Mouse (Mus musculus): ENCODE results near the gene Mta2. TPM values are rescaled to one million over a fixed set of nuclear protein-coding genes. Genes with fewer than 3 reads are reported as not detected.

Mta2 gene
- polyA plus RNA-seq, 1 experiment = 78.6 TPM

DNA sequence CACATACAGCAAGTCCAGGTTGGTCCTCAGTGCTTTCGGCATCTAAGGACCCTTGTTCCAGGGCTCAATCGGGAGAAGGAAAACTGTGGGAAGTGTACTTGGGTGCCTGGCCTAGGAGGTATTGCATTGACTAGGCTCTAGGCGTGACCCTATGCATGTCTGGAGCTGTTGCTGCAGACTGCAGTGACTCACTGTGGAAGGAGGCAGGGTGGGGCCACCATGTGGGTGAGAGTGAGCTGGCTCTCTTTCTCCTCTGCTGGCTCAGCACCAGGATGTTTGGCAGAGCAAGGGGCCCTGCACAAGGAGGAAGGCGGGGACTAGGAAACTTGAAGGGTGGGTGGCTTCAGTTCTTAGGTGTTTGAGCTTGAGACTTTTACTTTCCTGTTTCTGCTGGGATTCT, 55.9 kb downstream of the Mta2 start:
- no peak for TF ChIP-seq CTCF (IDR thresholded peaks at IDR 0.05; ENCODE audit: low read depth, low read length)
- no peak for TF ChIP-seq POLR2A (IDR thresholded peaks at IDR 0.05; ENCODE audit: borderline replicate concordance, low read depth, low read length)
- peaks cover 74% of the 10 kb centered on the region for H3K4me1 ChIP-seq (ENCODE audit: control insufficient read depth, insufficient read depth, low read length)
- peak overlapping the region; percentile 12 for H3K4me3 ChIP-seq (ENCODE audit: insufficient read depth, low read length)
- H3K27ac ChIP-seq (ENCODE audit: insufficient read depth, low read depth, low read length) = peak overlapping the region; percentile 72

DNA sequence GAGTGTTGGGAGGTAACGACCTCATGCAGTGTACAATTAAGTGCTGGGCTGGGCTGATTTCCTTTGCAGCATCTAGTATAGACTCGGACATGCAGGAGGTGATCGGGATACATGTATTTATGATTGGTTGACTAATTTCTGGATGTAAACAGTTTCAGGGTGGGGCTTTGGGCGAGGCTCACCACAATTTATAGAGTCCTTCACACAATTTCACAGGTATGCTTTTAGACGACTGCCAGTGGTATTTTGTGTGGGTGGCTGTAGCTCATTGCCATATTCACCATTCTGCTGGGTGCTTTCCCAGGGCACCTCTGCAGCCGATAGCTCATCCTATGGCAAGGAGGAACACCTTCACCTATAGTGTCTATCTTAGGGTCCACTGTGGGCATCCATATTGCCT, 56.9 kb downstream of the Mta2 start:
- TF ChIP-seq CTCF (IDR thresholded peaks at IDR 0.05; ENCODE audit: low read depth, low read length) = no peak
- TF ChIP-seq POLR2A (IDR thresholded peaks at IDR 0.05; ENCODE audit: borderline replicate concordance, low read depth, low read length) = no peak
- 0 out of 2 replicates have a peak overlapping the region, but pooled peaks have one; percentile 67 for H3K27ac ChIP-seq (ENCODE audit: insufficient read depth, low read depth, low read length)
- H3K4me1 ChIP-seq (ENCODE audit: control insufficient read depth, insufficient read depth, low read length) = peaks cover 67% of the 10 kb centered on the region

DNA sequence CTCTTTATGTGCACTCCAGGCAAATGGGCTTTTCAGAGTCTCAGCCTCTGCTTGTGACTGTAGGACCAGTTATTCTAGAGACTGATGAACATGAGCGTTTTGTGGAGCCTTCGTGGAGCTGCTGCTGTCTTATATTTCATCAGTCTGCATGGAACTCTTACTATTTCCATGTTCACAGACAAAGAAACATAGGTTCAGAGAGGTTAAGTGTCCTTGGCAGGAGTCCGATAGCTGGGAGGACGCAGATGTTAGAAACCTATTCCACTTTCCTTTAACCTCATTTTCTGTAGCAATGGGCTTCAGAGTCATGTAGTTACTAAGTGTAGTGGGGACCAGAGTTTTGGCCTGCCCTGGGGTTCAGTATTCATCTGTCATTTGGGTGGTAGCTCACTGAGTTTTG, 57.5 kb downstream of the Mta2 start:
- H3K27ac ChIP-seq (ENCODE audit: insufficient read depth, low read depth, low read length) = no peak overlapping the region
- TF ChIP-seq POLR2A (IDR thresholded peaks at IDR 0.05; ENCODE audit: borderline replicate concordance, low read depth, low read length) (no peak), CTCF (IDR thresholded peaks at IDR 0.05; ENCODE audit: low read depth, low read length) (no peak)
- H3K4me1 ChIP-seq (ENCODE audit: control insufficient read depth, insufficient read depth, low read length) = peaks cover 62% of the 10 kb centered on the region
- H3K4me3 ChIP-seq (ENCODE audit: insufficient read depth, low read length) = no peak overlapping the region

More for the DNA sequence above, 56.9 kb downstream of the Mta2 start:
- no peak overlapping the region for H3K4me3 ChIP-seq (ENCODE audit: insufficient read depth, low read length)

Other genes starting within 250 kb of the Mta2 start
- 160 and 172 TPM in 2 replicates for gene Slc3a2, start 218.5 kb upstream of the Mta2 start, polyA plus RNA-seq (2012; ENCODE audit: insufficient read depth, insufficient read length, missing spikeins)
- gene Wdr74, start 206.0 kb upstream of the Mta2 start, polyA plus RNA-seq (2012; ENCODE audit: insufficient read depth, insufficient read length, missing spikeins) = 22.2 and 25.8 TPM in 2 replicates
- gene 1700092M07Rik, start 201.2 kb upstream of the Mta2 start, polyA plus RNA-seq (2012; ENCODE audit: insufficient read depth, insufficient read length, missing spikeins) = not detected in 2 replicates
- 84.2 and 100 TPM in 2 replicates for gene Stx5a, start 200.5 kb upstream of the Mta2 start, polyA plus RNA-seq (2012; ENCODE audit: insufficient read depth, insufficient read length, missing spikeins)
- 142 and 162 TPM in 2 replicates for gene Nxf1, start 184.8 kb upstream of the Mta2 start, polyA plus RNA-seq (2012; ENCODE audit: insufficient read depth, insufficient read length, missing spikeins)
- 28.3 and 34.4 TPM in 2 replicates for gene Tmem223, start 170.9 kb upstream of the Mta2 start, polyA plus RNA-seq (2012; ENCODE audit: insufficient read depth, insufficient read length, missing spikeins)
- gene Tmem179b, start 167.4 kb upstream of the Mta2 start, polyA plus RNA-seq (2012; ENCODE audit: insufficient read depth, insufficient read length, missing spikeins) = 147 and 148 TPM in 2 replicates
- gene Taf6l, start 155.5 kb upstream of the Mta2 start, polyA plus RNA-seq (2012; ENCODE audit: insufficient read depth, insufficient read length, missing spikeins) = 14.8 and 18.1 TPM in 2 replicates
- 62.4 and 62.5 TPM in 2 replicates for gene Polr2g, start 143.3 kb upstream of the Mta2 start, polyA plus RNA-seq (2012; ENCODE audit: insufficient read depth, insufficient read length, missing spikeins)
- gene Zbtb3, start 139.3 kb upstream of the Mta2 start, polyA plus RNA-seq (2012; ENCODE audit: insufficient read depth, insufficient read length, missing spikeins) = 2.0 and 2.4 TPM in 2 replicates
- gene Ttc9c, start 122.5 kb upstream of the Mta2 start, polyA plus RNA-seq (2012; ENCODE audit: insufficient read depth, insufficient read length, missing spikeins) = 37.6 and 38.7 TPM in 2 replicates
- 94.2 and 102 TPM in 2 replicates for gene Hnrnpul2, start 121.9 kb upstream of the Mta2 start, polyA plus RNA-seq (2012; ENCODE audit: insufficient read depth, insufficient read length, missing spikeins)
- 45.4 and 59.2 TPM in 2 replicates for gene AC129217.1, start 112.1 kb upstream of the Mta2 start, polyA plus RNA-seq (2012; ENCODE audit: insufficient read depth, insufficient read length, missing spikeins)
- gene Bscl2, start 104.4 kb upstream of the Mta2 start, polyA plus RNA-seq (2012; ENCODE audit: insufficient read depth, insufficient read length, missing spikeins) = 77.4 and 81.8 TPM in 2 replicates
- gene Gng3, start 102.7 kb upstream of the Mta2 start, polyA plus RNA-seq (2012; ENCODE audit: insufficient read depth, insufficient read length, missing spikeins) = not detected in 2 replicates
- gene Lrrn4cl, start 91.1 kb upstream of the Mta2 start, polyA plus RNA-seq (2012; ENCODE audit: insufficient read depth, insufficient read length, missing spikeins) = not detected in 2 replicates
- gene Ubxn1, start 70.4 kb upstream of the Mta2 start, polyA plus RNA-seq (2012; ENCODE audit: insufficient read depth, insufficient read length, missing spikeins) = 193 and 215 TPM in 2 replicates
- gene Uqcc3, start 61.0 kb upstream of the Mta2 start, polyA plus RNA-seq (2012; ENCODE audit: insufficient read depth, insufficient read length, missing spikeins) = 37.2 and 40.9 TPM in 2 replicates
- 12.6 and 13.7 TPM in 2 replicates for gene Lbhd1, start 58.1 kb upstream of the Mta2 start, polyA plus RNA-seq (2012; ENCODE audit: insufficient read depth, insufficient read length, missing spikeins)
- not detected in 2 replicates for gene Gm49403, start 57.9 kb upstream of the Mta2 start, polyA plus RNA-seq (2012; ENCODE audit: insufficient read depth, insufficient read length, missing spikeins)
- gene 1810009A15Rik, start 53.0 kb upstream of the Mta2 start, polyA plus RNA-seq (2012; ENCODE audit: insufficient read depth, insufficient read length, missing spikeins) = 40.1 and 43.1 TPM in 2 replicates
- 4.9 TPM in 1 of 2 replicates, not detected in the other for gene Gm49416, start 52.9 kb upstream of the Mta2 start, polyA plus RNA-seq (2012; ENCODE audit: insufficient read depth, insufficient read length, missing spikeins)
- 11.5 and 11.8 TPM in 2 replicates for gene Ints5, start 48.9 kb upstream of the Mta2 start, polyA plus RNA-seq (2012; ENCODE audit: insufficient read depth, insufficient read length, missing spikeins)
- gene Ganab, start 43.8 kb upstream of the Mta2 start, polyA plus RNA-seq (2012; ENCODE audit: insufficient read depth, insufficient read length, missing spikeins) = 82.5 and 91.3 TPM in 2 replicates
- gene B3gat3, start 21.5 kb upstream of the Mta2 start, polyA plus RNA-seq (2012; ENCODE audit: insufficient read depth, insufficient read length, missing spikeins) = 35.5 and 40.8 TPM in 2 replicates
- 2.5 and 3.6 TPM in 2 replicates for gene Rom1, start 12.5 kb upstream of the Mta2 start, polyA plus RNA-seq (2012; ENCODE audit: insufficient read depth, insufficient read length, missing spikeins)
- 33.1 and 33.7 TPM in 2 replicates for gene Eml3, start 12.3 kb upstream of the Mta2 start, polyA plus RNA-seq (2012; ENCODE audit: insufficient read depth, insufficient read length, missing spikeins)
- gene Tut1, start 12.0 kb downstream of the Mta2 start, polyA plus RNA-seq (2012; ENCODE audit: insufficient read depth, insufficient read length, missing spikeins) = 12.5 and 14.6 TPM in 2 replicates
- gene Eef1g, start 25.2 kb downstream of the Mta2 start, polyA plus RNA-seq (2012; ENCODE audit: insufficient read depth, insufficient read length, missing spikeins) = 220 and 226 TPM in 2 replicates
- 440 and 513 TPM in 2 replicates for gene Ahnak, start 47.4 kb downstream of the Mta2 start, polyA plus RNA-seq (2012; ENCODE audit: insufficient read depth, insufficient read length, missing spikeins)
- not detected in 2 replicates for gene Scgb1a1, start 146.1 kb downstream of the Mta2 start, polyA plus RNA-seq (2012; ENCODE audit: insufficient read depth, insufficient read length, missing spikeins)
- 4.0 and 6.0 TPM in 2 replicates for gene Asrgl1, start 193.8 kb downstream of the Mta2 start, polyA plus RNA-seq (2012; ENCODE audit: insufficient read depth, insufficient read length, missing spikeins)